Mouse (Mus musculus) neural tube, embryonic 14.5 days (tissue): ENCODE results near the gene Fyn. TPM values are rescaled to one million over a fixed set of nuclear protein-coding genes. Genes with fewer than 3 reads are reported as not detected.

Source experiments
- ATAC-seq: fragments of 200-750 bp; cut with Nextera tagmentation; 2 replicates; pipeline ENCODE4 v1.8.0; 2017; ENCODE audit warnings: low read depth, mild to moderate bottlenecking, moderate TSS enrichment, moderate library complexity
- H3K27ac ChIP-seq: fragments of 300-500 bp; sonication (generic); 2 replicates; pipeline ENCODE4 v1.5.1; 2014; ENCODE audit warnings: low read depth, mild to moderate bottlenecking, control low read depth, low read length, moderate library complexity, mixed read lengths
- H3K27me3 ChIP-seq: fragments of 300-500 bp; sonication (generic); 2 replicates; pipeline ENCODE4 v1.6.1; 2014; ENCODE audit warnings: low read length; ENCODE audit not compliant: control insufficient read depth, insufficient read depth
- H3K36me3 ChIP-seq: fragments of 300-500 bp; sonication (generic); 2 replicates; pipeline ENCODE4 v1.6.1; 2014; ENCODE audit warnings: low read length, mixed read lengths; ENCODE audit not compliant: control insufficient read depth, insufficient read depth
- H3K4me1 ChIP-seq: fragments of 300-500 bp; sonication (generic); 2 replicates; pipeline ENCODE4 v1.6.1; 2014; ENCODE audit warnings: low read length; ENCODE audit not compliant: control insufficient read depth, insufficient read depth
- H3K4me2 ChIP-seq: fragments of 300-500 bp; sonication (generic); 2 replicates; pipeline ENCODE4 v1.6.1; 2014; ENCODE audit warnings: mild to moderate bottlenecking, low read depth, low read length, control low read depth
- H3K4me3 ChIP-seq: fragments of 300-500 bp; sonication (generic); 2 replicates; pipeline ENCODE4 v1.5.1; 2014; ENCODE audit warnings: low read depth, low read length, control low read depth, mixed read lengths
- H3K9ac ChIP-seq: fragments of 300-500 bp; sonication (generic); replicated peaks from 2 replicates; pipeline ENCODE4 v1.6.1; 2014; ENCODE audit warnings: low read depth, mild to moderate bottlenecking, control low read depth, low read length, mixed read lengths
- H3K9me3 ChIP-seq: fragments of 300-500 bp; sonication (generic); 2 replicates; pipeline ENCODE4 v1.6.1; 2016; ENCODE audit warnings: low read length; ENCODE audit not compliant: control insufficient read depth
- WGBS: fragments of 180-500 bp; shearing (Covaris S2); extraction: QIAGEN DNeasy Blood & Tissue Kit; methylation state at CpG from one replicate; pipeline ENCODE4 v1.1.7; 2014; 5-methylcytosine and 5-hydroxymethylcytosine counted together
- polyA plus RNA-seq: library from polyadenylated mRNA; unstranded; fragments of >200 nt; fragmentation: Nextera tagmentation; extraction: Ambion mirVana; gene quantifications from 2 replicates; pipeline ENCODE4 v1.2.1, GENCODE M21; 2014

Fyn gene
- polyA plus RNA-seq, 1 experiment from 2014 or later = 113 TPM

GRCm38 (mm10) chr10:39472923-39473322, 104.3 kb downstream of the Fyn start:
- Histone ChIP-seq H3K9me3 (no peaks in the 10 kb centered on the region), H3K36me3 (no peaks in the 10 kb centered on the region), H3K9ac (no peak overlapping the region), H3K4me3 (no peak overlapping the region), H3K4me1 (peaks cover 22% of the 10 kb centered on the region), H3K27ac (no peak overlapping the region), H3K27me3 (no peaks in the 10 kb centered on the region), H3K4me2 (no peak overlapping the region)
- no peak for ATAC-seq
- 50% methylated on average over 7 of the region's 7 CpGs for WGBS

- WGBS = 91% methylated on average over 1 of the region's 1 CpGs
- H3K4me3 ChIP-seq = no peak overlapping the region
- no peaks in the 10 kb centered on the region for H3K36me3 ChIP-seq
These were observed 110.7 kb downstream of the Fyn start for GRCm38 (mm10) chr10:39479361-39479760.

GRCm38 (mm10) chr10:39484382-39484826, 115.7 kb downstream of the Fyn start:
- no peak overlapping the region for H3K9ac ChIP-seq
- ATAC-seq = peak; percentile 48
- H3K9me3 ChIP-seq = no peaks in the 10 kb centered on the region
- no peaks in the 10 kb centered on the region for H3K27me3 ChIP-seq
- H3K27ac ChIP-seq = peak overlapping the region; percentile 78
- peaks cover 41% of the 10 kb centered on the region for H3K4me1 ChIP-seq
- H3K4me2 ChIP-seq = no peak overlapping the region
- WGBS = 8% methylated on average over 8 of the region's 8 CpGs
- no peak overlapping the region for H3K4me3 ChIP-seq
- no peaks in the 10 kb centered on the region for H3K36me3 ChIP-seq

More at GRCm38 (mm10) chr10:39479361-39479760, 110.7 kb downstream of the Fyn start:
- Histone ChIP-seq H3K4me2 (no peak overlapping the region), H3K27ac (no peak overlapping the region), H3K4me1 (peaks cover 7% of the 10 kb centered on the region), H3K27me3 (no peaks in the 10 kb centered on the region), H3K9me3 (no peaks in the 10 kb centered on the region), H3K9ac (no peak overlapping the region)
- ATAC-seq = no peak

- H3K36me3 ChIP-seq = no peaks in the 10 kb centered on the region
- H3K27me3 ChIP-seq = no peaks in the 10 kb centered on the region
- peak; percentile 25 for ATAC-seq
- no peak overlapping the region for H3K4me2 ChIP-seq
- no peak overlapping the region for H3K4me3 ChIP-seq
- WGBS = 27% methylated on average over 6 of the region's 6 CpGs
- peaks cover 41% of the 10 kb centered on the region for H3K4me1 ChIP-seq
- H3K9me3 ChIP-seq = no peaks in the 10 kb centered on the region
- H3K27ac ChIP-seq = peak overlapping the region; percentile 78; the same call in 1 of the 2 replicates
- H3K9ac ChIP-seq = no peak overlapping the region
These were observed 116.2 kb downstream of the Fyn start for GRCm38 (mm10) chr10:39484892-39485291.

GRCm38 (mm10) chr10:39485939-39486338, 117.3 kb downstream of the Fyn start:
- no peak for ATAC-seq
- Histone ChIP-seq H3K4me1 (peaks cover 43% of the 10 kb centered on the region), H3K27ac (no peak overlapping the region; the same call in 1 of the 2 replicates)

GRCm38 (mm10) chr10:39486501-39487450, 118.1 kb downstream of the Fyn start:
- no peak for ATAC-seq
- Histone ChIP-seq H3K4me3 (no peak overlapping the region), H3K27me3 (no peaks in the 10 kb centered on the region), H3K27ac (no peak overlapping the region), H3K9me3 (no peaks in the 10 kb centered on the region), H3K9ac (no peak overlapping the region), H3K4me2 (no peak overlapping the region), H3K36me3 (no peaks in the 10 kb centered on the region), H3K4me1 (peaks cover 43% of the 10 kb centered on the region)
- 48% methylated on average over 11 of the region's 11 CpGs for WGBS

More at GRCm38 (mm10) chr10:39485939-39486338, 117.3 kb downstream of the Fyn start:
- H3K9ac ChIP-seq = no peak overlapping the region
- no peaks in the 10 kb centered on the region for H3K36me3 ChIP-seq
- no peak overlapping the region for H3K4me3 ChIP-seq
- H3K27me3 ChIP-seq = no peaks in the 10 kb centered on the region
- 81% methylated on average over 4 of the region's 4 CpGs for WGBS
- no peak overlapping the region for H3K4me2 ChIP-seq
- H3K9me3 ChIP-seq = no peaks in the 10 kb centered on the region

GRCm38 (mm10) chr10:39487740-39488415, 119.2 kb downstream of the Fyn start:
- Histone ChIP-seq H3K9ac (no peak overlapping the region), H3K4me3 (no peak overlapping the region), H3K27ac (no peak overlapping the region; the same call in 1 of the 2 replicates), H3K36me3 (no peaks in the 10 kb centered on the region), H3K4me2 (no peak overlapping the region), H3K27me3 (no peaks in the 10 kb centered on the region), H3K4me1 (peaks cover 43% of the 10 kb centered on the region), H3K9me3 (no peaks in the 10 kb centered on the region)
- 70% methylated on average over 14 of the region's 14 CpGs for WGBS
- ATAC-seq = peak; percentile 28; the same call in 1 of the 2 replicates

- peaks cover 43% of the 10 kb centered on the region for H3K4me1 ChIP-seq
- ATAC-seq = no peak
- H3K36me3 ChIP-seq = no peaks in the 10 kb centered on the region
- H3K4me3 ChIP-seq = no peak overlapping the region
- H3K9me3 ChIP-seq = no peaks in the 10 kb centered on the region
- WGBS = 80% methylated on average over 3 of the region's 3 CpGs
- no peak overlapping the region for H3K27ac ChIP-seq
- no peak overlapping the region for H3K9ac ChIP-seq
- H3K27me3 ChIP-seq = no peaks in the 10 kb centered on the region
- no peak overlapping the region for H3K4me2 ChIP-seq
These were observed 119.9 kb downstream of the Fyn start for GRCm38 (mm10) chr10:39488542-39488941.

- Histone ChIP-seq H3K9me3 (no peaks in the 10 kb centered on the region), H3K36me3 (no peaks in the 10 kb centered on the region), H3K4me3 (no peak overlapping the region), H3K27ac (no peak overlapping the region), H3K4me1 (peaks cover 43% of the 10 kb centered on the region), H3K4me2 (no peak overlapping the region), H3K27me3 (no peaks in the 10 kb centered on the region), H3K9ac (no peak overlapping the region)
- 90% methylated on average over 3 of the region's 3 CpGs for WGBS
- ATAC-seq = no peak
These were observed 120.3 kb downstream of the Fyn start for GRCm38 (mm10) chr10:39488956-39489355.
